Mouse (Mus musculus): ENCODE data around the gene Tgfbr2. TPM values are rescaled to one million over a fixed set of nuclear protein-coding genes. Genes with fewer than 3 reads are reported as not detected.

Tgfbr2 gene
- total and polyA plus RNA-seq, 3 experiments: 0.05 TPM; not detected in 2

DNA sequence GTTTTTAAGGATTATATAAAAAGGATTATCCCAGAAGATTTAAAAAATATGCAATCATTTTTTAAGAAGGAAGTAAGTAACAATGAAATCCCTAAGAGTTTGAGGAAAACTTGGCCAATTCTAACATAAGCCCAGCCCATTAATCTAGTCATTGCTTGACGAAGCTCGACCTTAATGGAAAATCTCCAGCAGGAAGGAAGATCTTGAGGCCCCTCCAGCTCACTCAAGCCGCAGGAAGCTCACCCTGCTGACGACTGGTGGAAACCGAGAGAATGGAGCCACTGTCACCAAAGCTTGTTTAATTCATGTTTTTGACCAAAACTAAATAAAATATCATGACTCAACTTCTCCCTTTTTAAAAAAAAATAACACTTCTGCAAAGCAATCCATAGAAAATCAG is 18.7 kb downstream of the Tgfbr2 start:
- DNase-seq (ENCODE audit: low spot score): no peak
- Histone ChIP-seq H3K4me1 (ENCODE audit: insufficient read depth, low read depth, low read length) (no peaks in the 10 kb centered on the region), H3K27me3 (ENCODE audit: insufficient read depth, low read length) (no peaks in the 10 kb centered on the region), H3K4me3 (ENCODE audit: low read depth, low read length) (no peak overlapping the region), H3K36me3 (replicated peaks) (no peaks in the 10 kb centered on the region), H3K9me3 (replicated peaks) (peaks cover 59% of the 10 kb centered on the region)
- no peak for TF ChIP-seq POLR2AphosphoS5 (IDR thresholded peaks at IDR 0.05; ENCODE audit: insufficient replicate concordance, low read depth, low read length)
- no peak for TF ChIP-seq CTCF (IDR thresholded peaks at IDR 0.05; ENCODE audit: low read depth, low read length)
- TF ChIP-seq TAL1 (conservative IDR thresholded peaks at IDR 0.05; ENCODE audit: low read depth, low read length): no peak
- no peak for TF ChIP-seq GATA2 (IDR thresholded peaks at IDR 0.05; ENCODE audit: borderline replicate concordance, low read depth, low read length)
- no peak for TF ChIP-seq GATA1 (IDR thresholded peaks at IDR 0.05; ENCODE audit: borderline replicate concordance, low read length)
- ATAC-seq (ENCODE audit: extremely low read depth, insufficient number of reproducible peaks, low FRiP score, poor library complexity, severe bottlenecking): no peak

GRCm38 (mm10) chr9:116152878-116153277 is 22.3 kb downstream of the Tgfbr2 start:
- Histone ChIP-seq H3K4me3 (ENCODE audit: low read depth, low read length) (no peak overlapping the region), H3K9me3 (replicated peaks) (peaks cover 61% of the 10 kb centered on the region), H3K36me3 (replicated peaks) (no peaks in the 10 kb centered on the region), H3K27me3 (ENCODE audit: insufficient read depth, low read length) (no peaks in the 10 kb centered on the region), H3K4me1 (ENCODE audit: insufficient read depth, low read depth, low read length) (no peaks in the 10 kb centered on the region)
- no peak for DNase-seq (ENCODE audit: low spot score)
- TF ChIP-seq GATA1 (IDR thresholded peaks at IDR 0.05; ENCODE audit: borderline replicate concordance, low read length): no peak
- no peak for TF ChIP-seq GATA2 (IDR thresholded peaks at IDR 0.05; ENCODE audit: borderline replicate concordance, low read depth, low read length)
- no peak for TF ChIP-seq POLR2AphosphoS5 (IDR thresholded peaks at IDR 0.05; ENCODE audit: insufficient replicate concordance, low read depth, low read length)
- no peak for TF ChIP-seq TAL1 (conservative IDR thresholded peaks at IDR 0.05; ENCODE audit: low read depth, low read length)
- TF ChIP-seq CTCF (IDR thresholded peaks at IDR 0.05; ENCODE audit: low read depth, low read length): no peak
- ATAC-seq (ENCODE audit: extremely low read depth, insufficient number of reproducible peaks, low FRiP score, poor library complexity, severe bottlenecking): no peak

DNA sequence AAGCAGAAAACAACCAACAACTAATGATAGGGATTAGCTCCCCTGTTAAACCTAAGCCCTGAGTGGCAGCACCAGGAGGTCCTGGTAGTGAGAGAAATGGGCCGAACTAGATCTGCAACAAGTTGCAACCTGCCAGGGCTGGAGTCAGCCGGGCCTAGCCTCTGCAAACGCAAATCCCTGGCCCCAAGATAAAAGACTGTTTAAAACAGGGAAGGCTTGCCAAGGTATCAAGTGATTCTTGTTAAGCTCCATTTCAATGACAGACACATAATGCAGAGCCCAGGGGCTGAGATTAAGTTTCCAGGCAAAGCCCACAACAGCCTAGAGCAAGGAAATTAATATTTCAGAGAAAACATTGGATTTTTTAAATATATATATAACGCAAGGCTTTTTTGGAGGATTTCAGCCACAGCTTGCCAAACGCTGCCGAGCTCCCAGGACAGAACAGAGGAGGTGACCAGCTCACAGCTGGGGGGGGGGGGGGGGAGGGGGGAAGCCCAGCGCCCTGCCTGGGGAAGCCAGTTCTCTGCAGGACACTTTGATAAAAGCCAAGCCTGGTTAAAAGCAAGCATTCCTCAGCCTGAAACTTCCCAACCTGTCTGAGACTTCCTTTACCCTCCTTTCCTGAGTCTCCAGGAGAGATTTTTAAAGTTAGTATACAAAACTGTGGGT is 24.3 kb downstream of the Tgfbr2 start:
- TF ChIP-seq POLR2AphosphoS5 (IDR thresholded peaks at IDR 0.05; ENCODE audit: insufficient replicate concordance, low read depth, low read length) (no peak), GATA1 (IDR thresholded peaks at IDR 0.05; ENCODE audit: borderline replicate concordance, low read length) (no peak), GATA2 (IDR thresholded peaks at IDR 0.05; ENCODE audit: borderline replicate concordance, low read depth, low read length) (no peak), TAL1 (conservative IDR thresholded peaks at IDR 0.05; ENCODE audit: low read depth, low read length) (no peak), CTCF (IDR thresholded peaks at IDR 0.05; ENCODE audit: low read depth, low read length) (no peak)
- ATAC-seq (ENCODE audit: extremely low read depth, insufficient number of reproducible peaks, low FRiP score, poor library complexity, severe bottlenecking) (no peak), DNase-seq (ENCODE audit: low spot score) (no peak)
- Histone ChIP-seq H3K4me3 (ENCODE audit: low read depth, low read length) (no peak overlapping the region), H3K36me3 (replicated peaks) (no peaks in the 10 kb centered on the region), H3K27me3 (ENCODE audit: insufficient read depth, low read length) (no peaks in the 10 kb centered on the region), H3K4me1 (ENCODE audit: insufficient read depth, low read depth, low read length) (no peaks in the 10 kb centered on the region), H3K9me3 (replicated peaks) (peaks cover 54% of the 10 kb centered on the region)

DNA sequence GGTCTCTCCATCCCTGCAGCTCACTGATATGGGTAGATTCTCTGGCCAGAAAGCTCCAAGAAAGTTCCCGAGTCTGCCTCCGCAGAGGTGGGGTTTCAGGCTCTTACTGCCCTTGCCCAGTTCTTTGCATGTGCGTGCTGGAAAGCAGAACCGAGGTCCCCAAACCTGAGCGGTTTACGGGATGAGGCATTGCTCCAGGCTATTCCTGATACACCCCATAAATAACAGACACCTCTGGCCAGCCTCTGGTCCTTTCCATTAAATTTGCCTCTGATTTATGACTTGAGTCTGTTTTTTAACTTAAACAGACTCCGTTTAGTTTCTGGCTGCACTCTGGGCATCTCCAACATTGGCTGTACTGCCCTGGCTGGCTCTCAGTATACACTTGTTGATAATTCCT is 26.4 kb downstream of the Tgfbr2 start:
- ATAC-seq (ENCODE audit: extremely low read depth, insufficient number of reproducible peaks, low FRiP score, poor library complexity, severe bottlenecking) (no peak), DNase-seq (ENCODE audit: low spot score) (no peak)
- TF ChIP-seq CTCF (IDR thresholded peaks at IDR 0.05; ENCODE audit: low read depth, low read length): no peak
- TF ChIP-seq GATA2 (IDR thresholded peaks at IDR 0.05; ENCODE audit: borderline replicate concordance, low read depth, low read length): no peak
- TF ChIP-seq POLR2AphosphoS5 (IDR thresholded peaks at IDR 0.05; ENCODE audit: insufficient replicate concordance, low read depth, low read length): no peak
- TF ChIP-seq TAL1 (conservative IDR thresholded peaks at IDR 0.05; ENCODE audit: low read depth, low read length): no peak
- TF ChIP-seq GATA1 (IDR thresholded peaks at IDR 0.05; ENCODE audit: borderline replicate concordance, low read length): no peak
- Histone ChIP-seq H3K4me1 (ENCODE audit: insufficient read depth, low read depth, low read length) (no peaks in the 10 kb centered on the region), H3K4me3 (ENCODE audit: low read depth, low read length) (no peak overlapping the region), H3K9me3 (replicated peaks) (peaks cover 59% of the 10 kb centered on the region), H3K27me3 (ENCODE audit: insufficient read depth, low read length) (no peaks in the 10 kb centered on the region), H3K36me3 (replicated peaks) (no peaks in the 10 kb centered on the region)

GRCm38 (mm10) chr9:116146235-116146634 is 28.9 kb downstream of the Tgfbr2 start:
- H3K4me3 ChIP-seq (ENCODE audit: low read depth, low read length): no peak overlapping the region

DNA sequence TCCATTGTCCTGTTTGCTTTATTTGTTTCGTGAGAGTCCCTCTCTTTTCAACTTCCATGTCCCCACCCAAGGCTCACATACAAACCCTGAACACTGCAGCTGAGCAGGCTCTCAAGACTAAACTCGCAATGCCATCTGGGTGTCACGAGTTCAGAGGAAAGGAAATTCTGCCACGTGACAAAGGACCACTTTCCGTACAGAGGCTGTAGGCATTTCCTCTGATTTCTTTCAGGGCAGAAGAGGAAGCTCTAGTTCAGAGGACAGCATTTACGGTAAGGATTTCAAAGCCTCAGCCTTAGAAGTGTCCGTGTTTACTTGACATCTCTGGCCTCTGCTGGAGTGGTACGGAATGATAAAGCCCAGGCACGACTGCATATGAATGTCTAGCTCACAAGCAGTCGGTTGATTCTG is 29.9 kb downstream of the Tgfbr2 start:
- no peak for ATAC-seq (ENCODE audit: extremely low read depth, insufficient number of reproducible peaks, low FRiP score, poor library complexity, severe bottlenecking)
- DNase-seq (ENCODE audit: low spot score): no peak
- no peak overlapping the region for H3K4me3 ChIP-seq (ENCODE audit: low read depth, low read length)
- no peaks in the 10 kb centered on the region for H3K36me3 ChIP-seq (replicated peaks)
- TF ChIP-seq GATA1 (IDR thresholded peaks at IDR 0.05; ENCODE audit: borderline replicate concordance, low read length): no peak
- no peak for TF ChIP-seq POLR2AphosphoS5 (IDR thresholded peaks at IDR 0.05; ENCODE audit: insufficient replicate concordance, low read depth, low read length)
- no peak for TF ChIP-seq GATA2 (IDR thresholded peaks at IDR 0.05; ENCODE audit: borderline replicate concordance, low read depth, low read length)
- TF ChIP-seq TAL1 (conservative IDR thresholded peaks at IDR 0.05; ENCODE audit: low read depth, low read length): no peak
- TF ChIP-seq CTCF (IDR thresholded peaks at IDR 0.05; ENCODE audit: low read depth, low read length): no peak
- no peaks in the 10 kb centered on the region for H3K27me3 ChIP-seq (ENCODE audit: insufficient read depth, low read length)
- no peaks in the 10 kb centered on the region for H3K4me1 ChIP-seq (ENCODE audit: insufficient read depth, low read depth, low read length)
- H3K9me3 ChIP-seq (replicated peaks): peaks cover 46% of the 10 kb centered on the region

More at GRCm38 (mm10) chr9:116146235-116146634, 28.9 kb downstream of the Tgfbr2 start:
- TF ChIP-seq GATA2 (IDR thresholded peaks at IDR 0.05; ENCODE audit: borderline replicate concordance, low read depth, low read length): no peak
- no peak for TF ChIP-seq TAL1 (conservative IDR thresholded peaks at IDR 0.05; ENCODE audit: low read depth, low read length)
- no peak for TF ChIP-seq POLR2AphosphoS5 (IDR thresholded peaks at IDR 0.05; ENCODE audit: insufficient replicate concordance, low read depth, low read length)
- TF ChIP-seq GATA1 (IDR thresholded peaks at IDR 0.05; ENCODE audit: borderline replicate concordance, low read length): no peak
- no peak for TF ChIP-seq CTCF (IDR thresholded peaks at IDR 0.05; ENCODE audit: low read depth, low read length)
- ATAC-seq (ENCODE audit: extremely low read depth, insufficient number of reproducible peaks, low FRiP score, poor library complexity, severe bottlenecking) (no peak), DNase-seq (ENCODE audit: low spot score) (no peak)
- Histone ChIP-seq H3K9me3 (replicated peaks) (peaks cover 46% of the 10 kb centered on the region), H3K27me3 (ENCODE audit: insufficient read depth, low read length) (no peaks in the 10 kb centered on the region), H3K4me1 (ENCODE audit: insufficient read depth, low read depth, low read length) (no peaks in the 10 kb centered on the region), H3K36me3 (replicated peaks) (no peaks in the 10 kb centered on the region)
